Mouse (Mus musculus) retina, adult 2 months (tissue): ENCODE data around the gene Srp54b.
"Not testable (repeated sequence)": the region's sequence is repeated elsewhere in the genome, so short reads cannot be mapped to it uniquely, and the experiment has no call there.

Experiments used
- DNase-seq: peaks from one replicate; pipeline ENCODE4 v3.0.0-alpha.2; 2012; ENCODE audit warnings: low read depth, low spot score

Gene Srp54b

DNA sequence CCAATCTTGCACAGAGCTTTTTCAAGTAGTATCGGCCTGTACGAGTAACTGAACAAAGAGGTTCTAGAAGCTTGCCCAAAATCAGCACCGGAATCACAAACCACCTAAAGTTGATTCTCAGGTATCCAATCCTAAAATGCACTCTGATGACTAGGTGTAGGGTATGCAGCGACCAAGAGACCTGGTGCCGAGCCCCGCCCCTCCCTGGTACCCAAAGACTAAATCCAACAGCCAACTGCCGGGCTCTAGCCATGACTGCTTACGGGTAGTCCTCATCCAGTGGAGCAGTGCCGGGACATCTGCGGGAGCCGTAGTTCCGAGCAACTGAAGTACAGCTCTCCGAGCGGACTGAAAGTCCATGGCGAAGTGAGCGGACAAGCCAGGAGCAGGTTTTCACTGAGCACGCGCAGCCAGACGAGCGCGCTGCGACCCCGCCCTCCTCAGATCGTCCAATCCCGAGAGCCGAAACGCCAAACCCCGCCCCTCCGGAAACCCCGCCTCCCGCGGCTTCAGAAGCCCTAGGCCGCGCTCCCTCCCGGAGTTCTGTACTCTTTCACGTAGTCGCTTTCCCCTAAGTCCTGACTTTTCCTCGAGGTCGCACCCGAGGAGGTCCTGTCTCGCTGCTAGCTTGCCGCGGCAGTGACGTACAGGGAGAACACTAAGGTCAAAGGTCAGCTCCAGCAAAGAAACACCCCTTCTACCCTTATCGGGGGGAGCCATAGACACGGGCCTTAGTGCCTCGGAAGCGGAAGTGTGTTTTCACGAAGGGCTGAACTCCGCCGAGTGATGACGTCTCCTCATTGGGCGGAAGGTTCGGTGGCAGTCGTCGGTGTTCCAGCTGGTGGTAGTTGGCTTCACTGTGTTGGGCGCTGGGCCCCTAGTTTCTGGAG is at the start of gene Srp54b:
Gene Srp54b, plus strand, starts transcription at position 546 of the 890 bp plus-strand sequence.
- DNase-seq: not testable (repeated sequence)

DNA sequence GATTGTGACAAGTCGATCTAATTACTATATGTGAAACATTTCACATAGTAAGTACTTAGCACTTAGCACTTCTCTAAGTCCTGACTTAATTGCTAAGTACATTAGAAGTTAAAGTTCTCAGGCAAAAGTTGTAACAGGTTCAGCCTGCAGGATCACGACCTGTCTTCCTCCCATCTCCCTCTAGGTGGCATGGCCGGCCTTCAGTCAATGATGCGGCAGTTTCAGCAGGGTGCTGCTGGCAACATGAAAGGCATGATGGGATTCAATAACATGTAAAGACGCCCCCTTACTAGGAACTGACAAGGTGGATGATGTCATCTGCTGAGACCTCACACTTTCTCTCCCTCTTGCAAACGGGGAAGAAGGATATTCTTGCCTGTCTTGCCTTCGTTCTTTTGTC is 42.3 kb upstream of the Srp54b start:
- not testable (repeated sequence) for DNase-seq

DNA sequence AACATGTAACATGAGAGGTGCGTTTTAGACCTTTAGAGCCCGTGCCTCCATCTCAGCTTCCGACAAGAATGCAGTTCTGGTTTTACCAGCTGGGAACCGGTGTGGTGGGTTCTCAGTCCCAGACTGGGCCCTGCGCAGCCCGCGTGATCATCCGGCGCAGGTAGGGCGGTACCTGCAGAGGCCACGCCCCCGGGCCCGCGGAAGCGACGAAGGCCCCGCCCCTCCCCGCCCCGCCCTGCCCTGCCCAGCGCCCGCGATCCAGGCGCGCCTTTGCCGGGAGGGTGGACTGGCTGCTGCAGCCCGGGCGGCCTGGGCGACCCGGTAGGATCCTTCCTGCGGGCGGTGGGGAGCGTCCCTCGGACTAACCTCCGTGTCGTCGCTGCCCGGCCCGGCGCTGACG is 30.7 kb upstream of the Srp54b start, which contains the start of gene Fam177a:
Gene Fam177a, plus strand, starts transcription at position 228 of the 400 bp plus-strand sequence.
- DNase-seq: not testable (repeated sequence)

DNA sequence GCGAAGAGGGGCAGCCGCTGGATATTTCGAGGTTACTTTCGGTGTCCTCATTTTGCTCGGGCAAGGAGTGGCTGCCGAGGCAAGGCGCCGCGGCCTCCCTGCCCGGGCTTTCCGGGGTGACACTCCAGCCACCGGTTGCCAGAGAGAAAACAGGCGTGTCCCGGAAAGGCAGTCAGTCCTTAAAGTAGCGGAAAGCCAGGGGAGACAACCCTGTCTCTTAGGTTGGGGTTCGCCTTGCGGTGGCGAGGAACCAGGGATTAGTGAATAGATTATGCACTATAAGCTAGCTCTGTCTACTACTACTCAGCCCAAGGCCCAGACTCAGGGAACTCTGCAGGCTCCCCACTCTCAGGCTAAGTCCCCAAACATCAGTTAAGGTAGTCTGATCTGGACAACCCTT is 30.2 kb upstream of the Srp54b start:
- DNase-seq: not testable (repeated sequence)

DNA sequence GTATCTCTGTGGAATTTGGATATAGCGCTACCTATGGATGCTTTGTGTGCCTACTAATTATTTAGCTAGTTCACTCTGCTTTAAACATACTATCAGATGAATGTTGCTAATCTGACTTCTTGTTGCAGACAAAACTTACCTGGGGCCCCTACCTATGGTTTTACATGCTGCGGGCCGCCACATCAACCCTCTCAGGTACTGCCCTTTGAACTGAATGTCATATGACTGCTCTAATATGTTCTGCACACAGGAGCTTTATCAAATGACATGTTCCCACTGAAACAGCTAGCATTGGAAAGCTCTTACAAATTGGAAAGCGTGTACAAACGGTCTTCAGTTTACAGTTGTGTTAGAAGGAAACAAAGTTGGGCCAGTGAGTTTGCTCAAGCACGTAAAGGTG is 19.4 kb upstream of the Srp54b start:
- not testable (repeated sequence) for DNase-seq

DNA sequence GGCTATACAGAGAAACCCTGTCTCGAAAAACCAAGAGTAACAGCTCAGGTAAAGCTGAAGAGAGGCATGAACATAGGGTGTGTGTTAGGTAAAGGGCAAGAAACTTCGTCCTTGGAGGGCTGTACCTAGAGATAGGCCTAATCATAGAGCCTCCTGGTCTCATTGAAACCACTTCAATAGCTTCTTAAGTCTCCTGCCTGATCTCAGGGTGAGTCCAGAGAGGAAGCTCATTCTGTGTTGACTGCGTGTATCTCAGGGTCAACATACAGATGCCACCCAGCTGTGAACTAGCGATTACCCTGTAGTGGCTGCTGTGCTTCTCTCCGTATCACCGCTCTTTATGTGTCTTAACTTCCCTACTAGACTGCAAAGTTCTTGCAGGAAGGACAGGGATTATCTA is 17.0 kb upstream of the Srp54b start:
- not testable (repeated sequence) for DNase-seq

DNA sequence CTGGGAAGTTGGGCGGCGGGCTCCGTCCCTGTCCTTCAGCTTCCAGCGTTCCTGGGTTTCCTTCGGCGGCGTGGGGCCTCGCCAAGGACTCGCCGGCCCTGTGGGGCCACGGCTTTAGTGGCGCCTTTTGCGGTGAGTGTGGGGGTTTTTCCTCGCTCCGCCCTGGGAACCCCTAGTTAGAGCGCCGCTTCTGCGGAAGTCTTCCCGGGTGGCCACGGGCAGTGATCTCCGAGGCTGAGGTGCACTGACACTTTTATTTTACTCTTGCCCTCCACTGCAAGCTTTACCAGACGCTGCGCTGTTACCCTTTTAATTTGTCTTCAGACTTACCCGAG is 512 bp downstream of the Srp54b start:
- not testable (repeated sequence) for DNase-seq

DNA sequence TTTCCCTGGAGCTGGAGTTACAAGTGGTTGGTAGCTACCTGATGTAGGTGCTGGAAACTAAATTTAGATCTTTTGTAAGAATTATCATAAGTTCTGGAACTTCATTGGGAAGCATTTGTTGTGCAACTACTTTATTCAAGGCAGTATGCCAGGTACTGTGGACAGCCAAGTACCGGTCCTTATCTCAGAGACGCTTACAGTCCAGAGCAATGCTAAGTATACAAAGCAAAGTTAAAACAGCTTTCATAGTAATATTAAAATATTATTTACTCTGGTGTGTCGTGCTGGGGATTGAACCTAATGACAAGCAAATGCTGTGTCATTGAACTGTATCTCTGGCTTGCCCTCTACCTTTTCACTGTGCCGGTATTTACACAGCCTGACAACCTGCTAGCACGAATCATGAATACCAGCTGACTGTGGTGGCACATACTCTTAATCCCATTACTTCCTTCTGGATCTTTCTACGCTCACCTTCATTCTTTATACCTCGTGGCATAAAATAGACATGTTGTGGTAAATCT is 12.2 kb downstream of the Srp54b start:
- not testable (repeated sequence) for DNase-seq

DNA sequence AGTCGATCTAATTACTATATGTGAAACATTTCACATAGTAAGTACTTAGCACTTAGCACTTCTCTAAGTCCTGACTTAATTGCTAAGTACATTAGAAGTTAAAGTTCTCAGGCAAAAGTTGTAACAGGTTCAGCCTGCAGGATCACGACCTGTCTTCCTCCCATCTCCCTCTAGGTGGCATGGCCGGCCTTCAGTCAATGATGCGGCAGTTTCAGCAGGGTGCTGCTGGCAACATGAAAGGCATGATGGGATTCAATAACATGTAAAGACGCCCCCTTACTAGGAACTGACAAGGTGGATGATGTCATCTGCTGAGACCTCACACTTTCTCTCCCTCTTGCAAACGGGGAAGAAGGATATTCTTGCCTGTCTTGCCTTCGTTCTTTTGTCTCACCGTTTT is 32.8 kb downstream of the Srp54b start:
- not testable (repeated sequence) for DNase-seq

DNA sequence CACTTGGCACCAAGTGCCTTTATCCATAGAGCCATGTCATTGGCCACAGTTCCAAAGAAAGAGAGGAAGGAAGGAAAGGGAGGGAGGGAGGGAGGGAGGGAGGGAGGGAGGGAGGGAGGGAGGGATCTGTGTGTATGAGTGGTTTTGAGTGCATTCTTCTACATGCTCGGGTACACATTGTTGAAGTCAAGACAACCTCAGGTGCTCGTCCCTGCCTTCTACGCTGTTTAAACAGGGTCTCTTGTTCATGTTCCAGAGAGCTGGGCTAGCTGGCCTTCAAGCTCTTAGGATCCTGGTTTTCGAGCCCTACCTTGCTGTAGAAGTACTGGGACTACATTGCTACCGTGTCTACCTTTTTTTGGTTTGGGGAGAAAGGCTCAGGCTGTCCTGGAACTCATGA is 34.2 kb downstream of the Srp54b start:
- not testable (repeated sequence) for DNase-seq

DNA sequence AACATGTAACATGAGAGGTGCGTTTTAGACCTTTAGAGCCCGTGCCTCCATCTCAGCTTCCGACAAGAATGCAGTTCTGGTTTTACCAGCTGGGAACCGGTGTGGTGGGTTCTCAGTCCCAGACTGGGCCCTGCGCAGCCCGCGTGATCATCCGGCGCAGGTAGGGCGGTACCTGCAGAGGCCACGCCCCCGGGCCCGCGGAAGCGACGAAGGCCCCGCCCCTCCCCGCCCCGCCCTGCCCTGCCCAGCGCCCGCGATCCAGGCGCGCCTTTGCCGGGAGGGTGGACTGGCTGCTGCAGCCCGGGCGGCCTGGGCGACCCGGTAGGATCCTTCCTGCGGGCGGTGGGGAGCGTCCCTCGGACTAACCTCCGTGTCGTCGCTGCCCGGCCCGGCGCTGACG is 44.4 kb downstream of the Srp54b start, which contains the start of gene 1700047I17Rik2:
Gene 1700047I17Rik2, plus strand, starts transcription at position 287 of the 400 bp plus-strand sequence.
- DNase-seq: not testable (repeated sequence)

DNA sequence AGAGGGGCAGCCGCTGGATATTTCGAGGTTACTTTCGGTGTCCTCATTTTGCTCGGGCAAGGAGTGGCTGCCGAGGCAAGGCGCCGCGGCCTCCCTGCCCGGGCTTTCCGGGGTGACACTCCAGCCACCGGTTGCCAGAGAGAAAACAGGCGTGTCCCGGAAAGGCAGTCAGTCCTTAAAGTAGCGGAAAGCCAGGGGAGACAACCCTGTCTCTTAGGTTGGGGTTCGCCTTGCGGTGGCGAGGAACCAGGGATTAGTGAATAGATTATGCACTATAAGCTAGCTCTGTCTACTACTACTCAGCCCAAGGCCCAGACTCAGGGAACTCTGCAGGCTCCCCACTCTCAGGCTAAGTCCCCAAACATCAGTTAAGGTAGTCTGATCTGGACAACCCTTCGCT is 44.9 kb downstream of the Srp54b start:
- DNase-seq: not testable (repeated sequence)

DNA sequence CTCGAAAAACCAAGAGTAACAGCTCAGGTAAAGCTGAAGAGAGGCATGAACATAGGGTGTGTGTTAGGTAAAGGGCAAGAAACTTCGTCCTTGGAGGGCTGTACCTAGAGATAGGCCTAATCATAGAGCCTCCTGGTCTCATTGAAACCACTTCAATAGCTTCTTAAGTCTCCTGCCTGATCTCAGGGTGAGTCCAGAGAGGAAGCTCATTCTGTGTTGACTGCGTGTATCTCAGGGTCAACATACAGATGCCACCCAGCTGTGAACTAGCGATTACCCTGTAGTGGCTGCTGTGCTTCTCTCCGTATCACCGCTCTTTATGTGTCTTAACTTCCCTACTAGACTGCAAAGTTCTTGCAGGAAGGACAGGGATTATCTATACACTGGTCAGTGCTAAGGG is 58.0 kb downstream of the Srp54b start:
- DNase-seq: not testable (repeated sequence)

DNA sequence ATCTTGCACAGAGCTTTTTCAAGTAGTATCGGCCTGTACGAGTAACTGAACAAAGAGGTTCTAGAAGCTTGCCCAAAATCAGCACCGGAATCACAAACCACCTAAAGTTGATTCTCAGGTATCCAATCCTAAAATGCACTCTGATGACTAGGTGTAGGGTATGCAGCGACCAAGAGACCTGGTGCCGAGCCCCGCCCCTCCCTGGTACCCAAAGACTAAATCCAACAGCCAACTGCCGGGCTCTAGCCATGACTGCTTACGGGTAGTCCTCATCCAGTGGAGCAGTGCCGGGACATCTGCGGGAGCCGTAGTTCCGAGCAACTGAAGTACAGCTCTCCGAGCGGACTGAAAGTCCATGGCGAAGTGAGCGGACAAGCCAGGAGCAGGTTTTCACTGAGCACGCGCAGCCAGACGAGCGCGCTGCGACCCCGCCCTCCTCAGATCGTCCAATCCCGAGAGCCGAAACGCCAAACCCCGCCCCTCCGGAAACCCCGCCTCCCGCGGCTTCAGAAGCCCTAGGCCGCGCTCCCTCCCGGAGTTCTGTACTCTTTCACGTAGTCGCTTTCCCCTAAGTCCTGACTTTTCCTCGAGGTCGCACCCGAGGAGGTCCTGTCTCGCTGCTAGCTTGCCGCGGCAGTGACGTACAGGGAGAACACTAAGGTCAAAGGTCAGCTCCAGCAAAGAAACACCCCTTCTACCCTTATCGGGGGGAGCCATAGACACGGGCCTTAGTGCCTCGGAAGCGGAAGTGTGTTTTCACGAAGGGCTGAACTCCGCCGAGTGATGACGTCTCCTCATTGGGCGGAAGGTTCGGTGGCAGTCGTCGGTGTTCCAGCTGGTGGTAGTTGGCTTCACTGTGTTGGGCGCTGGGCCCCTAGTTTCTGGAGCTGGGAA is 75.0 kb downstream of the Srp54b start, which contains the start of gene Srp54c:
Gene Srp54c, plus strand, starts transcription at position 543 of the 894 bp plus-strand sequence.
- DNase-seq: not testable (repeated sequence)

DNA sequence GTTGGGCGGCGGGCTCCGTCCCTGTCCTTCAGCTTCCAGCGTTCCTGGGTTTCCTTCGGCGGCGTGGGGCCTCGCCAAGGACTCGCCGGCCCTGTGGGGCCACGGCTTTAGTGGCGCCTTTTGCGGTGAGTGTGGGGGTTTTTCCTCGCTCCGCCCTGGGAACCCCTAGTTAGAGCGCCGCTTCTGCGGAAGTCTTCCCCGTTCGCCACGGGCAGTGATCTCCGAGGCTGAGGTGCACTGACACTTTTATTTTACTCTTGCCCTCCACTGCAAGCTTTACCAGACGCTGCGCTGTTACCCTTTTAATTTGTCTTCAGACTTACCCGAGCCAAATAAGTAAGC is 75.6 kb downstream of the Srp54b start:
- DNase-seq: not testable (repeated sequence)
